Mouse (Mus musculus) hindbrain, embryonic 14.5 days (tissue): ENCODE data around the gene Gpr142. TPM values are rescaled to one million over a fixed set of nuclear protein-coding genes. Genes with fewer than 3 reads are reported as not detected.

Experiments
- ATAC-seq: fragments of 200-750 bp; cut with Nextera tagmentation; 2 replicates; pipeline ENCODE4 v1.8.0; 2017; ENCODE audit warnings: moderate number of reproducible peaks, mild to moderate bottlenecking, moderate TSS enrichment, moderate library complexity; ENCODE audit not compliant: low FRiP score
- DNase-seq: peaks from one replicate; pipeline ENCODE4 v3.0.0-alpha.2; 2015; ENCODE audit warnings: low spot score
- H3K27ac ChIP-seq: fragments of 300-500 bp; sonication (generic); 2 replicates; pipeline ENCODE4 v1.5.1; 2014; ENCODE audit warnings: mild to moderate bottlenecking, moderate library complexity
- H3K27me3 ChIP-seq: fragments of 300-500 bp; sonication (generic); 2 replicates; pipeline ENCODE4 v1.6.1; 2014; ENCODE audit warnings: mild to moderate bottlenecking, low read length, mixed read lengths; ENCODE audit not compliant: control insufficient read depth, insufficient read depth
- H3K36me3 ChIP-seq: fragments of 300-500 bp; sonication (generic); replicated peaks from 2 replicates; pipeline ENCODE4 v1.6.1; 2014; ENCODE audit not compliant: control insufficient read depth, insufficient read depth
- H3K4me1 ChIP-seq: fragments of 300-500 bp; sonication (generic); replicated peaks from 2 replicates; pipeline ENCODE4 v1.6.1; 2014; ENCODE audit warnings: antibody characterized with exemption, low read length, mixed read lengths; ENCODE audit not compliant: control insufficient read depth, insufficient read depth
- H3K4me2 ChIP-seq: fragments of 300-500 bp; sonication (generic); replicated peaks from 2 replicates; pipeline ENCODE4 v1.6.1; 2014; ENCODE audit warnings: mild to moderate bottlenecking, moderate library complexity
- H3K4me3 ChIP-seq: fragments of 300-500 bp; sonication (generic); replicated peaks from 2 replicates; pipeline ENCODE4 v1.5.1; 2014; ENCODE audit warnings: mild to moderate bottlenecking, low read length
- H3K9ac ChIP-seq: fragments of 300-500 bp; sonication (generic); 2 replicates; pipeline ENCODE4 v1.6.1; 2014
- H3K9me3 ChIP-seq: fragments of 300-500 bp; sonication (generic); 2 replicates; pipeline ENCODE4 v1.6.1; 2016; ENCODE audit warnings: low read length; ENCODE audit not compliant: control insufficient read depth
- WGBS: fragments of 180-500 bp; shearing (Covaris S2); extraction: QIAGEN DNeasy Blood & Tissue Kit; methylation state at CpG from one replicate; pipeline ENCODE4 v1.1.7; 2014; 5-methylcytosine and 5-hydroxymethylcytosine counted together
- polyA plus RNA-seq: library from polyadenylated mRNA; unstranded; fragments of >200 nt; fragmentation: Nextera tagmentation; extraction: Ambion mirVana; gene quantifications from 2 replicates; pipeline ENCODE4 v1.2.1, GENCODE M21; 2014

Gene Gpr142
- polyA plus RNA-seq, result not detected in 2 replicates

DNA sequence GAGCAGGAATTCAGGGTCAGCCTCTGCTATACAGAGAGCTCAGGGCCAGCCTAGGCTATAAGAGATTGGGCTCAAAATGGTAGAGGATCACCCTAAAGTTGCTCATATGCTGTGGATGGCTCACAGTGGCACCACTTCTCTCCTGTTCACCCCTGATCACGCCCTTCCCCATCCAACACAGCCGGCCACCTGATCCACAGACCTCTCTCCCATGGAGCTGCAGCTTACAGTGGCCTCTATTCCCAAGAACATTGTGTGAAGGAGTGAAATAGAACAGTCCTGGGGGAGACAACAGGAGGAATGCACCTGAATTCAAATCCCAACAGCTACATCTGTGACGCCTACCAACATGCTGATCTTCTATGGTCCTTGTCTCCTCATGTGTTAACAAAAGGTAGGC, at the start of gene Gpr142:
Gene Gpr142 (plus strand): TSS at position 301 of the 400 bp plus-strand sequence.
- no peak within 1 kb of the TSS for H3K9ac ChIP-seq
- WGBS, result 93% methylated on average over 3 of the region's 3 CpGs
- ATAC-seq (no peak), DNase-seq (no peak)
- H3K27me3 ChIP-seq, result no peaks in the 10 kb centered on the region
- peaks cover 23% of the 10 kb centered on the region for H3K4me1 ChIP-seq
- no peak within 1 kb of the TSS for H3K4me3 ChIP-seq
- no peaks in the 10 kb centered on the region for H3K9me3 ChIP-seq
- H3K27ac ChIP-seq, result no peak within 1 kb of the TSS
- H3K4me2 ChIP-seq, result no peak within 1 kb of the TSS
- H3K36me3 ChIP-seq, result no peaks in the 10 kb centered on the region

DNA sequence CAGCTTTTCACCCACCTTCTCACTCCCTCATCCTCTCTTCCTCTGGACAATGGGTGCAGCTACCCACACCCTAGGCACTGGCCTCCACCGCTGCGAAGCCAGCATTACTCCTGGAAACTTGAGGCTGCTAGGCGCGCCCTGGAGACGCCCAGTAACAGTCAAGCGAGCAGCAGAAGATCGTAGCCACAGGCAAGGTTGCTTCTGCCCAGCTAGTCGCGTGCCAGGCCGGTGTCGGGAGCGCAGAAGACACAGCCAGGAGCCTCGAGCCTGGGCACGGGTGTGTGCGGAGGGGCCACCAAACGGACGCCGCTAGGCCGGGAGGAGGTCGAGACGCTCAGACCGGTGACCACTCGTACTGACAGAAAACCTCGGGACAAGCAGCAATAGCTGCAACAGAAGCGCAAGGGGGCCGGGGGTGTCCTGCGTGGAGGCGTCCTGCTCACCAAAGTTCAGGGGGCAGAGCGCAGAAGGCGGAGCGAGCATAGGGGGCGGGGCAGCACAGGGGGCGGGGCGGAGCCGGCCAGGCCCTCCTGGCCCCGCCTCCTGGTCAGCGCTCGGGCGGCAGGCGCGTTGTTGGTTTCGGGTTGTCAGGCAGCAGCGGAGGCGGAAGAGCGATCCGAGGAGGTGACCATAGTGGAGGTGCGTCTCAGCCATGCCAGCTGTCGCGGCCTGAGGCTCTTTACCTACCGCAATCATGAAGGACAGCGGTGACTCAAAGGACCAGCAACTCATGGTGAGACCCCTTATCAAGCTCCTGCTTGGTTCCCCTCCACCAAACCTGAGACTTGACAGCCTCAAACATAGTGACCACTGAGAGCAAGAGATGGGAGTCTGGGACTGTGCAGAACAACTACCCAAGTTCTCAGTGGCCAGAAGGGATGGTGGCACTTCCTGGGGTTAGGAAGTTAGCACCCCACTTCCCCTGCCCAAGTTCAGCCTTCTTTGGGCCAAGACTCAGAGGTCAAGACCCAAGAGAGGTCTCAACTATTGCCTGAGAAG, 33.6 kb upstream of the Gpr142 start, which contains the start of gene Kif19a:
Gene Kif19a (plus strand): TSS at position 569 of the 999 bp plus-strand sequence.
- Histone ChIP-seq H3K27ac (no peak within 1 kb of the TSS), H3K36me3 (no peaks in the 10 kb centered on the region), H3K27me3 (peaks cover 16% of the 10 kb centered on the region; the same call in 1 of the 2 replicates), H3K4me2 (peak within 1 kb of the TSS; percentile 58), H3K4me3 (peak within 1 kb of the TSS; percentile 34), H3K4me1 (0 out of 2 replicates have a peak, but pooled peaks cover 3% of the 10 kb centered on the region), H3K9me3 (no peaks in the 10 kb centered on the region), H3K9ac (peak within 1 kb of the TSS; percentile 49)
- 4% methylated on average over 48 of the region's 51 CpGs for WGBS
- ATAC-seq (0 out of 2 replicates have a peak, but pooled peaks have one; percentile 51), DNase-seq (peak; percentile 57)

DNA sequence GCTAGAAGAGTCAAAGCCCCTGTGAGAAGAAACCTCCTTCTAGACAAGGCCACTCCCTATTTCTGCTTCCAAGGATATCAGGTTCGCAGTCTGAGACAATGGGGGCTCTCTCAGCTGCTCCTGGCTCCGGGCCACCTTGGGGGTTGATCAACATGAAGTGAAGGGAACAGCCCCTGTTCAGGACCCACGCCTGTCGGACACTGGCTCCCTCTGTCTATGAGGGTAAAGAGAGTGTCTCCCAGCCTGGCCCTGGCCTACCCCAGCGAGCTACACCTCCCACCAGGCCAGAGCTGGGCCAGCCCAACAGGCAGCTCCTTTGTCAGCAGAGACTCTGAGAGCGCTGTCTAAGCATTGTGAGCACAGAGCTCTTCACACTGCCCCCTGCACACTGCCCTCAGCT, 28.8 kb upstream of the Gpr142 start:
- DNase-seq (no peak), ATAC-seq (peak; percentile 34; the same call in 1 of the 2 replicates)
- Histone ChIP-seq H3K36me3 (no peaks in the 10 kb centered on the region), H3K4me3 (no peak overlapping the region), H3K27ac (no peak overlapping the region), H3K4me2 (no peak overlapping the region), H3K9ac (no peak overlapping the region), H3K9me3 (no peaks in the 10 kb centered on the region), H3K27me3 (peaks cover 16% of the 10 kb centered on the region), H3K4me1 (0 out of 2 replicates have a peak, but pooled peaks cover 3% of the 10 kb centered on the region)
- WGBS, result 41% methylated on average over 6 of the region's 6 CpGs

DNA sequence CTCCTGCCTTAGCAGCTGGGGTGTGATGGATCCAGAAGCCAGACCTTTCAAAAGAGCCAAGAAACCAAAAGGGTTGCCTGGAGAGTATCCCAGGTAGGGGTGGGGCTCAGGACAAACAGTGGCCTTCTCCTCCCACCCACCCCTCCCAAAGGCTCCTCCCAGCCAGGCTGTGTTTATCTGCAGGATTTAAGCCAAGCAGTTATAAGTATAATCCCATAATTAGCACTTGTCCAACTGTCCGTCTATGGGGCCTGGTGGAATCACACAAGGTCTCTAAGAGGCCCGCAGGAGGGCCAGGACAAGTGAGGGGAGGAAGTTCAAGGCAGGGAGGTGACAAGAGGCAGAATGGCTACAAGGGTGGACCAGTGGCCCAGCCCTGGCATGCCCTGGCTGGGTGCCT, 26.8 kb upstream of the Gpr142 start:
- Histone ChIP-seq H3K4me3 (no peak overlapping the region), H3K27me3 (peaks cover under 1% of the 10 kb centered on the region; the same call in 1 of the 2 replicates), H3K4me1 (0 out of 2 replicates have a peak, but pooled peaks cover 3% of the 10 kb centered on the region), H3K9ac (no peak overlapping the region), H3K9me3 (no peaks in the 10 kb centered on the region), H3K4me2 (no peak overlapping the region), H3K27ac (no peak overlapping the region), H3K36me3 (no peaks in the 10 kb centered on the region)
- WGBS, result 83% methylated on average over 2 of the region's 2 CpGs
- DNase-seq (no peak), ATAC-seq (no peak)

DNA sequence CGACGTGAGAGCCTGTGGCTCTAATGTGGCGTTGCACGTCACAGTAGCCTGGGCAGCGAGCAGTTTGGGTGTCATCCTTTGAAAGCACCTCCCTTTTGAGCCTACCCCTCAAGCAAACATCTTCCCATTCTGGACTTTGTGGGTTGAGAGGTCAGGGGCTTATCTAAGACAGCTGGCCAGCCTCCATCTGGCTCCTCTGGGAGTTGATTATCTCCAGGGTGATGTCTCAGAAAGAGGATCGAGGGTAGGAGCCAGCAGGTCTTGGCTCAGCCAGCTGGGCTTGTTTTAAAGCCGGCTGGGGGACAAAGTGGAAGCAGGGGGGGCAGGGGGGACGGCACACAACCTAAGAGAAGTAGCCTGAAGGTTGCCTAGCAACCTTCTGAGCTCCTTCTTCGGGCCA, 18.6 kb upstream of the Gpr142 start:
- no peak for ATAC-seq

DNA sequence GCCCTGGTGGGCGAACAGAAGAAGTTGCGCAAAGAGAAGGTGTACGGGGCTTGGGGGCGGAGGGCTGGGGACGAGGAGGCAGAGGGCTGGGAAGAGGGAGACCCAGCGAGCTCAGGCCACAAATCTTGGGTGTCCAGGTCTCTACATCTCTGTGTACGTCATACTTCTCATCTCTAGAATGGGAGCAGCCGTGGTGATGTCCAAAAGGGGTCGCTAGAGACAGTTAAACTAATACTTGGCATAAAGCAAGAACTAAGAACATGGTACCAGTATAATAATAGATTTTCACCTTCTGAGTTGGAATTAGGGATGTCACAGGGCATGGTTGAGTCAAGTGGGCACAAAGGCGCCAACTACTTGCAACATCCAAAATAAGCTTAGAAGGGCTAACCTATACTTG, 12.8 kb upstream of the Gpr142 start:
- Histone ChIP-seq H3K9me3 (no peaks in the 10 kb centered on the region), H3K4me2 (peak overlapping the region; percentile 59), H3K4me3 (peak overlapping the region; percentile 25), H3K27ac (no peak overlapping the region), H3K9ac (peak overlapping the region; percentile 48), H3K4me1 (no peaks in the 10 kb centered on the region; the same call in none of the 2 replicates), H3K36me3 (no peaks in the 10 kb centered on the region), H3K27me3 (peaks cover 34% of the 10 kb centered on the region)
- 59% methylated on average over 10 of the region's 10 CpGs for WGBS
- DNase-seq (no peak), ATAC-seq (no peak)

More for the DNA sequence above, 18.6 kb upstream of the Gpr142 start:
- 45% methylated on average over 9 of the region's 9 CpGs for WGBS
- Histone ChIP-seq H3K36me3 (no peaks in the 10 kb centered on the region), H3K4me2 (no peak overlapping the region), H3K27ac (no peak overlapping the region), H3K27me3 (0 out of 2 replicates have a peak, but pooled peaks cover 4% of the 10 kb centered on the region), H3K9ac (no peak overlapping the region), H3K4me3 (no peak overlapping the region), H3K9me3 (no peaks in the 10 kb centered on the region), H3K4me1 (peaks cover 4% of the 10 kb centered on the region; the same call in 1 of the 2 replicates)
- no peak for DNase-seq

DNA sequence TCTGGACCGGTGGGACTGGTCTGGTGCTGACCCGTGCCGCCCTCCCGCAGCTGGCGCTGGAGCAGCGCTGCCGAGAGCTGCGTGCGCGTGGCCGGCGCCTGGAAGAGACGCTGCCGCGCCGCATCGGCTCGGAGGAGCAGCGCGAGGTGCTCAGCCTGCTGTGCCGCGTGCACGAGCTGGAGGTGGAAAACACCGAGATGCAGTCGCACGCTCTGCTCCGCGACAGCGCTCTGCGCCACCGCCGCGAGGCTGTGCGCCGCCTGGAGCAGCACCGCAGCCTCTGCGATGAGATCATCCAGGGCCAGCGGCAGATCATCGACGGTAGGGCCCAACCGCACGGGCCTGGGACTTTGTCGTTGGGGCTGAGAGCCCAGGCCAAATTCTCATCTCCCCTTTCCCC, 12.4 kb upstream of the Gpr142 start:
- Histone ChIP-seq H3K36me3 (no peaks in the 10 kb centered on the region), H3K4me1 (peaks cover 4% of the 10 kb centered on the region), H3K27ac (0 out of 2 replicates have a peak overlapping the region, but pooled peaks have one; percentile 21), H3K4me3 (peak overlapping the region; percentile 25), H3K9me3 (no peaks in the 10 kb centered on the region), H3K4me2 (peak overlapping the region; percentile 59), H3K9ac (peak overlapping the region; percentile 48), H3K27me3 (peaks cover 37% of the 10 kb centered on the region)
- 2% methylated on average over 41 of the region's 43 CpGs for WGBS
- DNase-seq (peak; percentile 44), ATAC-seq (peak; percentile 64)

DNA sequence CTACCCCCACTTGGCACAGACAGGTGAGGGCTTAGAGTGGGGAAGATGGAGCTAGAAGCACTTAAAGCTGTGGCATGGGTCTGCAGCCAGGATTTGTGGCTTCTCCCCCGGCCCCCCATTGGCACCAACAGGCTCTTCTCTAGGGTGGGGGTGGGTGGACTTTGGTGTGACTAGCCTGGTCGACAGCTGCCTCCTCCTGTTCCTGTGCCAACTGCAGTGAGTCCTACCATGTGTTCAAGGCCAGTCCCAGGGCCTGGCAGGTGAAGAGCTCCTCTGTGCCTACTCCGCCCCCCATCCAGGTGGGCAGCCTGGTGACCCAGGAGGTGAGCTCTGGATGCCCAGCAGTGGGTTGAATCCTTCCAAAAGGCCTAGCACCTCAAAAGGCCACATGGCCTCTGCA, 11.1 kb upstream of the Gpr142 start:
- H3K36me3 ChIP-seq, result no peaks in the 10 kb centered on the region
- no peak overlapping the region for H3K4me2 ChIP-seq
- no peak for ATAC-seq
- no peak overlapping the region for H3K4me3 ChIP-seq
- H3K9ac ChIP-seq, result no peak overlapping the region
- H3K27me3 ChIP-seq, result peaks cover 37% of the 10 kb centered on the region
- H3K27ac ChIP-seq, result no peak overlapping the region
- peaks cover 13% of the 10 kb centered on the region for H3K4me1 ChIP-seq
- no peaks in the 10 kb centered on the region for H3K9me3 ChIP-seq
- WGBS, result 80% methylated on average over 3 of the region's 3 CpGs
- no peak for DNase-seq
